In genomic region chr9:54700746-54701145, GRCm38 (mm10) we compare ENCODE assay signal across 8 mouse cellular contexts. TPM values are rescaled to one million over a fixed set of nuclear protein-coding genes. Genes with fewer than 3 reads are reported as not detected.
DNase-seq lines count a peak whose midpoint lies in the region; ATAC-seq and TF ChIP-seq lines count a peak whose summit lies in the region.
"Had no signal": no experiment of that assay in that cellular context is flagged by ENCODE, and none has a peak within 500 bp of the region (broad histone marks: within the 10 kb centered on the region; RNA-seq: fewer than 3 reads in every experiment).

No protein-coding gene starts in this region.

- H3K27me3 ChIP-seq in embryonic facial prominence, embryonic 14.5 days (replicated peaks; ENCODE audit: control insufficient read depth, insufficient read depth, low read length), result no peaks in the 10 kb centered on the region; the same call in 1 of the 2 replicates
- H3K27me3 ChIP-seq in heart, embryonic 15.5 days, result no peaks in the 10 kb centered on the region; the same call in 1 of the 2 replicates
- H3K27me3 ChIP-seq in liver, postnatal 0 days (ENCODE audit: insufficient read depth, low read length), result peaks cover 19% of the 10 kb centered on the region; the same call in 1 of the 2 replicates
- H3K27me3 ChIP-seq: Patski had no signal

- H3K9ac ChIP-seq in embryonic facial prominence, embryonic 14.5 days (ENCODE audit: low read depth, low read length), result no peak overlapping the region
- peak overlapping the region; percentile 77 for H3K9ac ChIP-seq in heart, embryonic 15.5 days
- H3K9ac ChIP-seq in liver, postnatal 0 days (replicated peaks), result peak overlapping the region; percentile 82; the same call in 1 of the 2 replicates

- H3K9me3 ChIP-seq in embryonic facial prominence, embryonic 14.5 days (ENCODE audit: control insufficient read depth, low read length), result no peaks in the 10 kb centered on the region
- no peaks in the 10 kb centered on the region for H3K9me3 ChIP-seq in heart, embryonic 15.5 days (replicated peaks)
- H3K9me3 ChIP-seq in liver, postnatal 0 days (ENCODE audit: low read length), result 0 out of 2 replicates have a peak, but pooled peaks cover 2% of the 10 kb centered on the region

- H3K4me3 ChIP-seq in left cerebral cortex, adult 2 months, result peak overlapping the region; percentile 87
- peak overlapping the region; percentile 78; the same call in 1 of the 2 replicates for H3K4me3 ChIP-seq in embryonic facial prominence, embryonic 14.5 days (ENCODE audit: low read depth, low read length)
- peak overlapping the region; percentile 72 for H3K4me3 ChIP-seq in heart, embryonic 15.5 days
- peak overlapping the region; percentile 82 for H3K4me3 ChIP-seq in liver, postnatal 0 days (ENCODE audit: low read depth, low read length)

- no peak for TF ChIP-seq CTCF in left cerebral cortex, adult 2 months (IDR thresholded peaks at IDR 0.05)
- TF ChIP-seq CTCF in liver, postnatal 0 days (IDR thresholded peaks at IDR 0.05; ENCODE audit: low read depth), result no peak

- no peak for ATAC-seq in embryonic facial prominence, embryonic 14.5 days (ENCODE audit: low read depth)
- peak; percentile 20; the same call in 1 of the 2 replicates for ATAC-seq in heart, embryonic 15.5 days (replicated peaks; ENCODE audit: insufficient number of reproducible peaks, insufficient read depth, low FRiP score, low read depth)
- ATAC-seq in liver, postnatal 0 days, result no peak

- 69% methylated on average over 7 of the region's 7 CpGs for WGBS in embryonic facial prominence, embryonic 14.5 days
- WGBS in heart, embryonic 15.5 days, result 50% methylated on average over 7 of the region's 7 CpGs
- WGBS in liver, postnatal 0 days (ENCODE audit: insufficient replicate concordance), result 71% methylated on average over 7 of the region's 7 CpGs

- H3K27ac ChIP-seq in left cerebral cortex, adult 2 months, result no peak overlapping the region; the same call in 1 of the 2 replicates
- no peak overlapping the region for H3K27ac ChIP-seq in embryonic facial prominence, embryonic 14.5 days (replicated peaks; ENCODE audit: low read depth, low read length)
- H3K27ac ChIP-seq in heart, embryonic 15.5 days, result peak overlapping the region; percentile 89
- H3K27ac ChIP-seq in liver, postnatal 0 days (ENCODE audit: low read depth), result no peak overlapping the region

- H3K4me1 ChIP-seq in embryonic facial prominence, embryonic 14.5 days (ENCODE audit: control insufficient read depth, insufficient read depth, low read length), result 0 out of 2 replicates have a peak, but pooled peaks cover 7% of the 10 kb centered on the region
- H3K4me1 ChIP-seq in heart, embryonic 15.5 days (replicated peaks), result peaks cover 42% of the 10 kb centered on the region
- H3K4me1 ChIP-seq in liver, postnatal 0 days (ENCODE audit: insufficient read depth), result peaks cover 23% of the 10 kb centered on the region

- intact Hi-C loops in left cerebral cortex, adult 2 months (cut with DNase I), result no loop called here
- intact Hi-C loops in left cerebral cortex, postnatal 4 days (cut with DNase I), result no loop called here

- peak overlapping the region; percentile 92 for H3K4me2 ChIP-seq in embryonic facial prominence, embryonic 14.5 days (ENCODE audit: low read depth, low read length)
- peak overlapping the region; percentile 85 for H3K4me2 ChIP-seq in heart, embryonic 15.5 days
- peak overlapping the region; percentile 79 for H3K4me2 ChIP-seq in liver, postnatal 0 days (ENCODE audit: low read depth, low read length)

- H3K36me3 ChIP-seq in embryonic facial prominence, embryonic 14.5 days (ENCODE audit: control insufficient read depth, insufficient read depth, low read length), result no peaks in the 10 kb centered on the region
- no peaks in the 10 kb centered on the region for H3K36me3 ChIP-seq in heart, embryonic 15.5 days
- no peaks in the 10 kb centered on the region for H3K36me3 ChIP-seq in liver, postnatal 0 days (replicated peaks; ENCODE audit: insufficient read depth, low read length)

- DNase-seq in left cerebral cortex, adult 2 months (ENCODE audit: extremely low spot score in 1 of 2, low spot score in 2 of 2), result no peak
- DNase-seq in left cerebral cortex, postnatal 4 days, result no peak
- no peak for DNase-seq in embryonic facial prominence, embryonic 14.5 days (ENCODE audit: low spot score)
- no peak for DNase-seq in liver, postnatal 0 days
- no peak for DNase-seq in thymus, postnatal 0 days (ENCODE audit: low spot score)
- DNase-seq in embryo, embryonic 9.5 days (ENCODE audit: extremely low spot score), result no peak

- no peak for TF ChIP-seq EP300 in liver, postnatal 0 days (IDR thresholded peaks at IDR 0.05; ENCODE audit: low read depth)

RNA-seq across cellular contexts. Expression of gene Dnaja4, which starts 2.1 kb away (rescaled TPM):
- 10 to 100 TPM; 40.3 to 44.1 TPM for total RNA-seq in left cerebral cortex, adult 2 months (2021)
- total RNA-seq in left cerebral cortex, postnatal 4 days (2021), result 10 to 100 TPM; 11.8 to 13.0 TPM
- polyA plus RNA-seq in embryonic facial prominence, embryonic 14.5 days (2014; fragmentation: Nextera tagmentation; extraction: Ambion mirVana), result 14.1 and 16.1 TPM in 2 replicates
- polyA plus RNA-seq in heart, embryonic 15.5 days (2015; fragmentation: Nextera tagmentation; extraction: Ambion mirVana), result 25.8 and 27.8 TPM in 2 replicates
- 6.0 and 6.8 TPM in 2 replicates for polyA plus RNA-seq in liver, postnatal 0 days (2015; fragmentation: Nextera tagmentation; extraction: Ambion mirVana)
- polyA plus RNA-seq in thymus, postnatal 0 days (2015; fragmentation: Nextera tagmentation; extraction: Ambion mirVana), result 2.9 and 3.1 TPM in 2 replicates

RNA-seq across cellular contexts. Expression of gene Wdr61, which starts 33.6 kb away (rescaled TPM):
- 10 to 100 TPM; 49.7 to 62.1 TPM for total RNA-seq in left cerebral cortex, adult 2 months (2021)
- 10 to 100 TPM; 50.9 to 56.9 TPM for total RNA-seq in left cerebral cortex, postnatal 4 days (2021)
- polyA plus RNA-seq in embryonic facial prominence, embryonic 14.5 days (2014; fragmentation: Nextera tagmentation; extraction: Ambion mirVana), result 143 and 154 TPM in 2 replicates
- 92.7 and 93.2 TPM in 2 replicates for polyA plus RNA-seq in heart, embryonic 15.5 days (2015; fragmentation: Nextera tagmentation; extraction: Ambion mirVana)
- 72.1 and 75.4 TPM in 2 replicates for polyA plus RNA-seq in liver, postnatal 0 days (2015; fragmentation: Nextera tagmentation; extraction: Ambion mirVana)
- 154 and 174 TPM in 2 replicates for polyA plus RNA-seq in thymus, postnatal 0 days (2015; fragmentation: Nextera tagmentation; extraction: Ambion mirVana)

RNA-seq across cellular contexts. Expression of gene Acsbg1, which starts 39.1 kb away (rescaled TPM):
- 100 to 1,000 TPM; 114 to 132 TPM for total RNA-seq in left cerebral cortex, adult 2 months (2021)
- total RNA-seq in left cerebral cortex, postnatal 4 days (2021), result 10 to 100 TPM; 37.5 to 43.1 TPM
- polyA plus RNA-seq in embryonic facial prominence, embryonic 14.5 days (2014; fragmentation: Nextera tagmentation; extraction: Ambion mirVana), result 2.9 and 3.5 TPM in 2 replicates
- polyA plus RNA-seq in heart, embryonic 15.5 days (2015; fragmentation: Nextera tagmentation; extraction: Ambion mirVana), result 0.32 TPM in 1 of 2 replicates, not detected in the other
- 0.12 and 0.13 TPM in 2 replicates for polyA plus RNA-seq in liver, postnatal 0 days (2015; fragmentation: Nextera tagmentation; extraction: Ambion mirVana)
- polyA plus RNA-seq in thymus, postnatal 0 days (2015; fragmentation: Nextera tagmentation; extraction: Ambion mirVana), result 1.6 and 1.7 TPM in 2 replicates
